Mouse (Mus musculus): ENCODE measurements around the gene Gng7. TPM values are rescaled to one million over a fixed set of nuclear protein-coding genes. Genes with fewer than 3 reads are reported as not detected.

Gng7 gene
- total and polyA plus RNA-seq, 3 experiments, result 0.24 to 0.47 TPM; not detected in 1

DNA sequence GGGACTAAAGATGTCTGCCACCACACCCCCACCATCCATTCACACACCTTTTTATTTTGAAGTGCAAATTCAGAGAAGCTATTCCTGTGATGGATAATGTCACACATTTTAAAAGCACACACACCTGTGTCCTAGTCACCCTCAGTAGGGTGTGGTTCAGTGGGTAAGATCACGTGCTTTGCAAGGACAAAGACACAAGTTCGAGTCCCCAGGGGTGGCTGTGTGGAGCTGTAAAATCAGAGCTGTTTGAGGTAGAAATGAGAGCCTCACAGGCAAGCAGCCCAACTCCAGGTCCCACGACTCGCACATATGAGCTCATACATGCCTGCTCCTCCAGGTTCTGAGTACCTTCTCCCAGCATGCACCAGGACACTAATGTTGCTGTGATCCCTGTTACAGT is 46.6 kb downstream of the Gng7 start (continued):
- TF ChIP-seq RAD21 (IDR thresholded peaks at IDR 0.05; ENCODE audit: low read depth, low read length), result no peak
- no peak for TF ChIP-seq ZKSCAN1 (IDR thresholded peaks at IDR 0.05; ENCODE audit: borderline replicate concordance, low read depth, low read length)
- TF ChIP-seq MYC (IDR thresholded peaks at IDR 0.05; ENCODE audit: low read depth, low read length), result 0 out of 2 replicates have a peak, but pooled peaks have one; percentile 47

DNA sequence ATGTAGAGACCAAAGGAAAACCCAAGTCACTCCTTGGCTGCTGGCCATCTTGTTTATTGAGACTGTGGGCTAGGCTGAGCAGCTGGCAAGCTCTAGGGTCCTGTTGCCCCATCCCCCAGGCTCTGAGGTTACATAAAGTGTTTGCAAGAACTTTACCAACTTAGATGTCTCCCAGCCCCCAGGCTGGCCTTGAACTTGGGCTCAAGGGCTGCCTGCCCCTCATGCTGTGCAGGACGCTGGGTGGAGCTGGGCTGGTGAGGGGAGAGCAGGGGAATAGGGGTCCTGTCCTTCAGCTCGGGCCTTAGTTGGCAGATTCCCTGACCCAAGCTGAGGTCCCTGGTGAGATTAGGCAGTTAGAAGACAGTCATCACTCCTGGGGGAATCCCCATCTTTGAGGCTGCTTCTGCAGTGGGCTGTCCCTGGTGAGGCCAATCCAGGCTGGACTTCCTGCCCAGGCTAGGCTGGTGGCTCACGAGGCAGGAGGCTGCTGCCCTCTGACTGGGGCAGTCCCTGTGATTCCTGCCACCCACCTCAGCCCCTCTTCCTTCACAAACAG is 47.6 kb downstream of the Gng7 start:
- H3K79me2 ChIP-seq (replicated peaks; ENCODE audit: control insufficient read depth, extremely low read depth, insufficient read depth, poor library complexity, severe bottlenecking), result no peaks in the 10 kb centered on the region
- TF ChIP-seq MYC (IDR thresholded peaks at IDR 0.05; ENCODE audit: low read depth, low read length) (peak; percentile 41; the same call in 1 of the 2 replicates), POLR2A (IDR thresholded peaks at IDR 0.05; ENCODE audit: low read depth, low read length) (peak; percentile 45; the same call in 1 of the 2 replicates), GABPA (IDR thresholded peaks at IDR 0.05; ENCODE audit: insufficient replicate concordance, low read depth, low read length) (no peak), NELFE (IDR thresholded peaks at IDR 0.05; ENCODE audit: low read depth, low read length) (peak; percentile 52; the same call in 1 of the 2 replicates), MAX (IDR thresholded peaks at IDR 0.05; ENCODE audit: low read length) (peak; percentile 50; the same call in 1 of the 2 replicates), TCF12 (IDR thresholded peaks at IDR 0.05; ENCODE audit: low read depth, low read length) (peak; percentile 93), CTCF (conservative IDR thresholded peaks at IDR 0.05 in 1 of 2, IDR thresholded peaks at IDR 0.05 in 1 of 2; ENCODE audit: low read depth in 2 of 2, low read length in 2 of 2) (no peak), CHD1 (IDR thresholded peaks at IDR 0.05; ENCODE audit: low read depth, low read length) (no peak), ETS1 (conservative IDR thresholded peaks at IDR 0.05; ENCODE audit: low read depth, low read length) (peak; percentile 92), MAFK (IDR thresholded peaks at IDR 0.05; ENCODE audit: insufficient replicate concordance, low read length) (peak; percentile 11; the same call in 1 of the 2 replicates), NRF1 (IDR thresholded peaks at IDR 0.05; ENCODE audit: low read depth, low read length) (no peak; the same call in none of the 2 replicates), TBP (conservative IDR thresholded peaks at IDR 0.05; ENCODE audit: low read depth, low read length) (0 out of 2 replicates have a peak, but pooled peaks have one; percentile 27), CHD2 (IDR thresholded peaks at IDR 0.05; ENCODE audit: low read length) (0 out of 2 replicates have a peak, but pooled peaks have one; percentile 47), ZC3H11A (IDR thresholded peaks at IDR 0.05; ENCODE audit: low read depth, low read length) (no peak), MXI1 (IDR thresholded peaks at IDR 0.05; ENCODE audit: low read depth, low read length) (no peak), EP300 (IDR thresholded peaks at IDR 0.05; ENCODE audit: low read length) (peak; percentile 81), ZMIZ1 (IDR thresholded peaks at IDR 0.05; ENCODE audit: low read depth, low read length) (0 out of 2 replicates have a peak, but pooled peaks have one; percentile 23), JUND (conservative IDR thresholded peaks at IDR 0.05; ENCODE audit: low read depth, low read length) (no peak), POLR2AphosphoS2 (IDR thresholded peaks at IDR 0.05; ENCODE audit: low read depth, low read length) (no peak), BHLHE40 (IDR thresholded peaks at IDR 0.05; ENCODE audit: low read depth, low read length) (peak; percentile 96), ELF1 (IDR thresholded peaks at IDR 0.05; ENCODE audit: low read depth, low read length) (peak; percentile 81), HCFC1 (IDR thresholded peaks at IDR 0.05; ENCODE audit: low read depth, low read length) (no peak; the same call in 1 of the 2 replicates), E2F4 (IDR thresholded peaks at IDR 0.05; ENCODE audit: insufficient replicate concordance, low read depth, low read length) (no peak), UBTF (IDR thresholded peaks at IDR 0.05; ENCODE audit: low read depth, low read length) (no peak), ZKSCAN1 (IDR thresholded peaks at IDR 0.05; ENCODE audit: borderline replicate concordance, low read depth, low read length) (no peak), SMC3 (IDR thresholded peaks at IDR 0.05; ENCODE audit: low read depth, low read length) (no peak), MEF2A (IDR thresholded peaks at IDR 0.05; ENCODE audit: borderline replicate concordance, low read depth, low read length) (peak; percentile 67), KAT2A (IDR thresholded peaks at IDR 0.05; ENCODE audit: insufficient replicate concordance, low read length) (no peak), JUN (IDR thresholded peaks at IDR 0.05; ENCODE audit: insufficient read depth, low read depth, low read length) (0 out of 2 replicates have a peak, but pooled peaks have one; percentile 20), SIN3A (IDR thresholded peaks at IDR 0.05; ENCODE audit: low read length) (no peak; the same call in 1 of the 2 replicates), ZNF384 (IDR thresholded peaks at IDR 0.05; ENCODE audit: low read depth, low read length) (no peak), IRF4 (IDR thresholded peaks at IDR 0.05; ENCODE audit: low read depth, low read length) (peak; percentile 74), RCOR1 (conservative IDR thresholded peaks at IDR 0.05; ENCODE audit: low read depth, low read length) (peak; percentile 66), RAD21 (IDR thresholded peaks at IDR 0.05; ENCODE audit: low read depth, low read length) (no peak; the same call in 1 of the 2 replicates), MAZ (IDR thresholded peaks at IDR 0.05; ENCODE audit: low read depth, low read length) (peak; percentile 77; the same call in 1 of the 2 replicates)

More for the DNA sequence above, 47.6 kb downstream of the Gng7 start:
- Histone ChIP-seq H3K4me3 (replicated peaks in 1 of 3; ENCODE audit: low read depth in 2 of 3, low read length in 2 of 3, poor library complexity in 1 of 3) (peak overlapping the region in 1 of 3 experiments; percentile 54), H3K9me3 (replicated peaks; ENCODE audit: low read length) (peaks cover 5% of the 10 kb centered on the region), H3K4me2 (ENCODE audit: insufficient read depth, low read depth, poor library complexity, severe bottlenecking) (peak overlapping the region; percentile 2; the same call in 1 of the 2 replicates), H3K27ac (ENCODE audit: insufficient read depth, low read depth) (peak overlapping the region; percentile 97), H3K4me1 (ENCODE audit: control insufficient read depth in 1 of 2, insufficient read depth in 2 of 2) (peaks cover 50 to 78% of the 10 kb centered on the region in 2 experiments), H3K9ac (ENCODE audit: insufficient read depth, low read depth) (peak overlapping the region; percentile 20; the same call in 1 of the 2 replicates), H3K36me3 (replicated peaks in 1 of 2; ENCODE audit: control insufficient read depth in 1 of 2, insufficient read depth in 1 of 2, low read length in 1 of 2) (no peaks in the 10 kb centered on the region), H3K27me3 (replicated peaks) (no peaks in the 10 kb centered on the region)
- dilution Hi-C loops (cut with MboI; ENCODE audit: extremely low pct_ligation_motif_present, extremely low pct_unique_long_range_greater_than_20kb, low sequenced_read_pairs) (no loop called here), in situ Hi-C loops (cut with MboI; ENCODE audit: low pct_ligation_motif_present, low pct_unique_long_range_greater_than_20kb, low sequenced_read_pairs) (loop anchor here (5.0 kb wide), 1 partner anchor 35 kb away; the partner anchor contains the start of gene Gadd45b)
- DNase-seq (ENCODE audit: extremely low read depth), result peak; percentile 78

Measured in CH12.LX (cell line).